Mouse (Mus musculus) Muller cell, postnatal 12 days (primary cell): ENCODE measurements at regions not wholly inside any gene's neighbourhood (a gene's known extent, or its start where the extent isn't known, plus 50 kb on each side); places are given as distances from the start of the nearest gene placed in this dataset.
"Not testable (repeated sequence)": the region's sequence is repeated elsewhere in the genome, so short reads cannot be mapped to it uniquely, and the experiment has no call there.

Experiments used
- DNase-seq: peaks from one replicate; pipeline ENCODE4 v3.0.0-alpha.2; 2015; ENCODE audit errors: inconsistent ontology term

DNA sequence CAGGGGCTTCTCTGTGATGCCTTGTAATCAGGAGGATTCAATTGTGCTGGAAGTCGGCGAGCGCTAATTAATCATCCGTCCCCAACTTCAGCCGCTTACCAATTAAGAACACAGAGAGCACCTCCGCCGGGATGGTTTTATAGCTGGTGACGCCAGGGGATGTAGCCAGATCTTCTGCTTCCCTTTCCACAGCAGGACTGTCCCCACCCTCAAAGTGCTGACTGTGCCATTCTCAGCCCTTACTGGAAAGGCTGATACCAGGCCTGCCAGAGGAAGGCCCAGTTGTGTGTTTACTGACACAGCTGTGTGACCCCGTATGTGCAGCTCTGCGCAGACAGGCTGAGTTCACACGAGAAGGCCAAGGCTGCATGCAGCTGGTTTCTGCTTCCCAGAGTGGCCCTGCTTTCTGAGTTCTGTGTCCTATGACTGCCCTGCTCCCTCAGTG is 59.9 kb upstream of the Bend4 start:
- peak; percentile 5 for DNase-seq

DNA sequence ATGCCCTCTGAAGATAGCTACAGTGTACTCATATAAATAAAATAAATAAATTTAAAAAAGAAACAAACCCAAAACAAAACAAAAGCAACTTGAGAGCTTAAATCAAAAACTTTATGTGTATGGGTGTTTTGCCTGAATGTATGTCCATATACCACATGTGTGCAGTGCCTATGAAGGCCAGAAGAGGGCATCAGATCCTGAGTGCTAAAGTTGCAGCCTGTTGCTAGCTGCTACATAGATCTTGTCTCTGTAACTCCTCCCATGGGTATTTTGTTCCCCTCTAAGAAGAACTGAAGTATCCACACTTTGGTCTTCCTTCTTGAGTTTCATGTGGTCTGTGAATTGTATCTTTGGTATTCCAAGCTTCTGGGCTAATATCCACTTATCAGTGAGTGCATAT is 62.6 kb upstream of the Bend4 start:
- not testable (repeated sequence) for DNase-seq

DNA sequence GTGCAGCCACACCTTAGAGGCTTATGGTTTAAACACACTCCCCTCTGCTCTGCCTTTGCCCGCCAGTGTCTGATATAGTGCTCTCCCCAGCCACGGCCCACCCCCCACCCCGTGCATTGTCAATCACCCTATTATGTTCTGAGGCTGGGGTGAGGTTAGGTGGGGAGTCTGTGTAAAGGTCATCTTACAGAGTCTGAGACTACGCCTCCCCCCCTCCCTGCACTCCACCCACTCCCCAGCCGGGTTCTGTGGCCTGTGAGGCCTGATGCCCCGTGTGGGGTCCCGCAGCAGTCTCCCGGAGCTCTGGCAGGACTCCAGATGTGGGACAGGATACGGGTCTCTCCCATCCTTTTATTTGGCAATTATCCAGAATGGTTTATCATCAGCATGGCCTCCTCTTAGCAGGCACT is 64.8 kb upstream of the Bend4 start:
- DNase-seq = no peak

DNA sequence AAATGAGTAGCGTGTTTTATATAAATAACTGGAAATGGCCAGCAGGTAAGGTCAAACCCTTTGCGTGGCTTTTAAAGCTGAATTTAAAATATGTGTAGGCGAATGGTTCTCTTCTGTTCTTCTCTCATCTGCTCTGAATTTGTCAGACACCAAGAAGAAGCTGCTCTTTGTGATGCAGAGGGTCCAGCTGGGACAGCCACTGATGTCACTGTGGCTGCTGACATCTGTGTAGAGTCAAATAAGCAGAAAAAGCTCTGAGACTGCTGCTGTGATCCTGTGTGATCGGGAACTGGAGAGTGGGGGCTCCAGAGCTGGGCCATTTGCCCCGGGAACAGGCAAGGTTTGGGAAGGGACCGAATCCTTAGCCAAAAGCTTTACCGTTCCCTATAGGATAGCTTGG is 68.6 kb upstream of the Bend4 start:
- no peak for DNase-seq

DNA sequence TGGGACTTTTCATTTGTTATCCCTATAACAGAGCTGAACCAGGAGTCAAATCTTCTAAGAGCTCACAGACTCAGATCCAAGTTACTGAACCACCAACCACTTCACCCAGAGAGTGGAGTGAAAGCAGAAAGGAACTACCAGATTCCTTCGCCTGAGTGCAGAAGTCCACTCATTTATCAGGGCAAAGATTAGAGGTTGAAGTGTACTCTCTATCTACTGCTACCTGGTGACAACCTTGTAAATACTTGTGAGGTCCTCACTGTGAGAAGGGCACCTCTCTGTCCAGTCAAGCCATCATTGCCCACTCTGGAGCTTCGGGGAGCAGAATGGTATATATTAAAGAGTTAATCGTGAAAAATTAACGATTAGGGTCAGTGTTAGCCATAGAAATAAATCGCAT is 87.4 kb upstream of the Shisa3 start:
- DNase-seq = no peak

DNA sequence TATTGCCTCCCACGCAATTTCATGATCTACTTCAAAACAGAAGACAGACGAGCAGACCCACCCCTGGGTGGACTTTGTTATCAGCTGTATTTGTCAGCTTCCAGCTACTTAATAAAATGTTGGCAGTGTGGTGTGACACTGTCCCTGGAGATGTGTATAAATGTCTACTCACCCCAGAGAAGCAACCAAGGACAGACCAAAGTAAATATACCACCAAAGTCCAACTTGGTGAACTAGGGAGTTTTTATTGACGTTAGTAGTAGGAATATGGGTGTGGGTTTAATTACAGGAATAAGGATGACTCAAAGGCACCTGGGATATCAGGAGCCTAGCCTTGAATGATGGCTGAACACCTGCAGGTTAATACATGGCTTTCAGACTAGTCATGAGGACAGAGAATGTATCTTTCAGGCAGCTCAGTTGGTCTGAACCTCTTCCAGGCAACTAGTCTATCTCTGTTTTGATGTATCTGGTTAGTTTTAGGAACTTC is 86.2 kb upstream of the Shisa3 start:
- DNase-seq = no peak

DNA sequence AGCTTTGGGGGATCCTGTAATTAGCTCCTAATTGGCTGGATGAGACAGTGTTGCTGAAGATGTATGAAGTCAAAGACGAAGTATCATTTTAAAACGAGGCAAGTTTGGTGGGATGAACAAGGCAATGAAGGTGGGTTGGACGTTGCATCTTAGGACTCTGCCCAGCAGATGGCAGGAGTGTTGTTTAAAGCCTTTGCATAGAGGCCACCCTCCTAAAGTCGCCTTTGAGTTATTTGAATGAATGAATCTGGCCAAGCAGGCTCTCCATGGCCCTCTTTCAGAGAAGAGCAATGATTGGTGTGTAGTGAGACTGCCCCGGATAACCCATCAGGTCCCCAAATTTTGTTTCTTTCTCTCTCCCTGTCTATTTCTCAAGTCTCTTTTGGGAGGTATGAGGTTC is 77.5 kb upstream of the Shisa3 start:
- no peak for DNase-seq

DNA sequence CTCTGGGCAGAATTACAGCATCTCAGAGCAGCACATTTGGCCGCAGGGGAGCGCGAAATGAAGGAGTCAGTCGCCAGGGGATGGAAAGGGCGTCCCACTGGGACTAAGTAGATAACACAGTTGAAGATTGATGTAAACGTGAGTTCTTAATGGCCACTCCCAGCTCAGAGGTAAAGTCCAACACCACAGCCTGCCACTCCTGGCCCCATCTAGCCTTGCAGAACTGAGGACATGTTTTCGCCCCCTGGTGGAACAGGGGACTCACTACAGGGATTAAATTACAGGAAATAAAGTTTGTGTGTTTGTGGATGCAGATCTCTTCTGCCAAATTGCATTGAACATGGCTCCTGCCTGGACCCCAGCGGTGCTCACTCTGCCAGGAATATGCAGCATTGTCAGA is 76.7 kb upstream of the Shisa3 start:
- DNase-seq = peak; percentile 16

DNA sequence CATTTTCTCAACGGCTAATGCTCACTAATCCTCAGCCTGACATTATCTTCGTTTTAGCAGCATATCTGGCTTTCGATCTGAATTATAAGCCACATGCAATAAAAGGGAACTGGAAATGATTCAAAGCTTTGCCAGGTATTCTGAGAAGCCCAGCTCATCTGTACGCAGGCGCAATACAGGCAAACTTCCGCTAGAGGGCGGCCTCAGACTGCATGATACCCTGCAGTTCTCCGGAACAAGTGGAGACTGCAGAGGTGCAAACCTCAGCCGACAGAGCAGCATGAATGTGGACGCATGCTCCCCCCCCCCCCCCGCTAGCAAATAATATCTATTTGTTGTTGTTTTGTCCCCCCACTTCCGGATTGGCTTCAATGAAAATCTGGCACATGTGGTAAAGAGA is 75.3 kb upstream of the Shisa3 start:
- peak; percentile 73 for DNase-seq

DNA sequence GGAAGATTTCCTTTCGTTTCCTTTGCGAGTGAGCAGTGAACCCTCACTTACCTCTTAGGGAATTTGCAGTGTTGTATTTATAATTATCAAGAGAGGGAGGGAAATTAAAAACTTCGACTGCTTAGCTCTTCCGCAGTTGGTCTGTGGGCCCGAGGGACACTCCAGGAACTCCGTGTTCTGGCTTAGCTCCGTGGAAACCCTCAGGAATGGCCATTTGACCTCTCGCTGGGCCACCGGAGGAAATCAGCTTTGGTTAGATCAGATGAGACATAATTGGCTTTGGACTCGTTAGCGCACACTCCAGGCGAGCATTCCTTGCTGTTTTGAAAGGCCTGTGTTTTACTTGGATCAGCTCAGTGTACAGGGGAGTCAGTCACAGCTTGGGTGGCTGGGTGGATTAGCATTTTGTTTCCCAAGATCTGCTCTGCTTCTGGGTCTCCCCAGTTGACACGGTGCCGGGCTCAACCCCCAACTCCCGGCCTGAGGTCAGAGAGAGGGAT is 74.9 kb upstream of the Shisa3 start:
- peak; percentile 73 for DNase-seq

DNA sequence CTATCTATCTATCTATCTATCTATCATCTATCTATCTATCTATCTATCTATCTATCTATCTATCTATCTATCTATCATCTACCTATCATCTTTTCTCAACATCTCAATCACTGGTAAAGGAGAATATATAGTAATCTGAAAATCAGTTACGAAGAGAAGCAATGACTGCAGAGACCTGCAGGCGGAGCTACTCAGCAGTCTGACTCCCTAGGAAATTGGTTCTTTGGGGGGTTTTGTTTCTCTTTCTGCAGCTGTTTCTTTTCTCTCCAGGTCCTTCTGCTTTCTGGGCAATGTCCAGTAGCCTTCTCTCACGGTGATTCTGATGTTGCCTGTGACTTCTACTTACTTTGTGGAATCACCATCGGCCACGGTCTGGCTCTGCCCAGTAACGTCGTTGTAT is 73.6 kb upstream of the Shisa3 start:
- no peak for DNase-seq

DNA sequence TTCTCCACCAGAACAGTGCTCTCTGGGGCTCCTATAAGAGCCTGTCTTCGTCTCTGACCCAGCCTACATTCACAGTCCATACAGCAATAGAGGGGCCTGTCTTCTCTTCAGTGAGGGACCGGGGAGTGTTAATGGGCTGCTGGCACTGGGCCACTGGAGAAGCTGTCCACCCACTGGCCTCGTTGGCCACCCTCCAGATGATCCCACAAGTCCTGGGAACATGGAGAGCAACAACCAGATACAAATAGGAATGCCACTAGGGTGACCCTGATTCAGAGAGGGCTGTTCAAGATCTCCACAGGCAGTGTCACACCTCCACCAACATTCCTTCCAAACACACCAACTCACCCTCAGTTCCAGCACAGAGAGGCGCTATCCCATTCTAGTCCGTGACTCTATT is 69.7 kb upstream of the Shisa3 start:
- DNase-seq = peak; percentile 42

DNA sequence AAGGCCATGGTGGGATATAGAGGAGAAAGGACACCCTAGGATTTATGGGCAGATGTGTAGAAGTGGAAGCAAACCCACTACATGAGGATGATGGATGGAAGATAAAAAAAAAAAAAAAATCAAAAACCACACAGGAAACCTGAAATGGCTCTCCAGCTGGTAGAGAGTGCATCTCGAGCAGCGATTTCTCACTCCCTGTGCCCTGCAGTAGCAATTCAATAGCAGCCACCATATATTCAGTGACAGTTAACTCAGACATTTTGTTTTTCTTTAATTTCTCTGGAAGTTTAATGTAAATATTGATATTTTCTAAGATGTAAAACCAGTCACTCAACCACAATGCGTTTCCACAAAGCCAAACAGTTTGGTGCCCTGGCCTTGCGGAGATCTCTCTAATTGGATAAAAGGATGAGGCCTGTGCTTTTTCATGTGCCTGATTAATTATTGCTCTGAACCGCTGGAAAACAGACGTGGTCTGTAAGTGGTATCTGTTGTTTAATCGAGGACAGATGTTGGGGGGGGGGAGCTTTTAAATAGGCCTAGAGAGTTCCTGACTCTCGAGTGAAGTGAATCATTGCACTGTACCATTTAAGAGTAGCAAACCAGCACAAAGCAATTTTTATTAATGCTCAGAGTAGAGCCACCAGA is 68.0 kb upstream of the Shisa3 start:
- DNase-seq = no peak

DNA sequence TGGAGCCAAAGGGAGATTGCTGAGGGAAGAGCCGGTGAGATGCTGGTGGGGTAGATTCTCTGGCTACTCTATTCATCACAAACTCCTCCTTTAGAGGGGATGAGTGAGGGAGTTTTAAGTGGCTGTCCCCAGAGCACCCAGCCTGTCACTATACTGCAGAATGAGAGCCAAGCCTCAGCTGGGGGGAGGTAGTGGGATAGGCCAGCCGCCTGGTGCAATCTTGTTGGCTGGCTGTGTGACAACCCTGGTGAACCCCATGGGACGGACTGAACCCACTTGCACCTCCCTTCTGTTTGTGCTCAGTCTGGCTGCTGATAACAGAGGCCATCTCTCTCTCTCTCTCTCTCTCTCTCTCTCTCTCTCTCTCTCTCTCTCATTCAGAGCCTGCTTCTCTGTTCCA is 65.8 kb upstream of the Shisa3 start:
- no peak for DNase-seq

DNA sequence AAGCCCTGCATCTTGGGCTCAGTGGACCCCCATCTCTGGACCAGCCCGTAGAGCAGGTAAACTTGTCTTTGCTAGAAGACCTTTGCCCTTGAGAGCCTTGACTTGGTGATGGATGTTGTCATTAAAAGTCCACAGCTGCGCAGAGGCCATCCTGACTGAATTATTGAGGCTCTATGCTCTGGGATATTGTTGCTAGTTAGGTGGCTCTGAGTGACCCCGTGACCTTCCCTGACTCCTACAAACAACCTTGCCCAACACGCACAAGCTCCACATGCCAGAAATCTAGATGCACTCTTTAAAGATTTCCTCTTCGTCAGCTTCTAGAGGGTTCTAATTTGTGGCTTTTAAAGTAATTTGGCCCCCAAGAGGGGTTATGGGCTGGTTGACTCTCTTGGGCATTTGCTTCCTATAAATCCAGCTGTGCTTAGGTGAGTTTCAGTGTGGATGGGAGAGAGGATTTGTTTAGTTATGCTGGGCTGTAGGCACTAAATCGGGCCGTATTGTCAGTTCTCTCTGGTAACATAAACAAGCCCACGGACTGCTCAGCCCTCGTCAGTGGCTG is 63.6 kb upstream of the Shisa3 start:
- DNase-seq = no peak

DNA sequence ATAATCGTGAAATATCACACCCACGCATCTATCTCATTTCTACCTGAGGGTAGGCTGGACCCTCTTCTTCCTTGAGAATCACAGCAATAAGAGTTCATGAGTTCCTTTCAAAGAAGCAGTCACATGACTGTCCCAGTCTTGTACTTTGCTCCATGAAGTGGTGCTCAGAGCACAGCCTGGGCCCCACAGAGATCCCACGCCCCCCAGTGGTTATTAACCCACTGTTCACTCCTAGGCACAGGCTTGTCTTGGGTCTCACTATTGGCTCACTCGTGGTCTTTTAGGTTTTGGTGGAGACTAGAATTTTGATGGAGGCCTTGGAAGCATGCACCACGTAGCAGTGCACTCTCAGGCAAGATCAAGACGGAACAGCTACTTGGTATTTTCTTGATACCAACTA is 57.4 kb upstream of the Shisa3 start:
- no peak for DNase-seq

DNA sequence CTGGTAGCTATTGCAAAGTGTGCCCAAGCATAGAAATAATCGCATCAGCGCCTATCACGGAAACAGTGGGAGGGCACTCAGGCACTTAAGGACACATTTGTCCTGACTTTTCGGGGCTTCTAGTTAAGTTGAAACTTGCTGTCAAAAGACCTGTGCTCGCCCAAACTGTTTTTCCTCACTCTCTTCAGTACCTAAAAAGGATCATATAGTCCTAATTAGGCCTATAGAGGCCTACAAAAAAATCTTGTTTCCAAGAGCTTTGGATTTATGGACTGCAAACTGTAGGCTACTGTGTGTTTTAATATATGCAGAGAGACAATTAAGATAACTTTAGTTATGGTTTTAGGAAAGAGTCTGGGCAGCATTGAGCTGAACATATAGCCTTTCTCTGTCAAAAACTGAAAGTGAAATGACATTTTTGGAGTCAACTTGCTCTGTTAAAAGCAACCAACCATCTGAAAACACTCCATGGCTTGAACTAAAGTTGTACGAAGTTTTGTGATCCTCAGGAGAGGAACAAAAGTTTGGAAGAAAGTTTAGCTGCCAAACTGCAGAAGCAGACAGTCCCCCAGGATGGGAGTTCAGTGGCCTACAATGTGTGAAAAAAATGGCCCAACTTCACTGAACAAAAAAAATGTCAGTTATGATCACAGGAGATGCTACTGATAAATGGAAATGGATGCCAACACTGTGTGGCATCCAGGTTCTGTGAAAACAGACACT is 55.9 kb upstream of the Shisa3 start:
- no peak for DNase-seq

DNA sequence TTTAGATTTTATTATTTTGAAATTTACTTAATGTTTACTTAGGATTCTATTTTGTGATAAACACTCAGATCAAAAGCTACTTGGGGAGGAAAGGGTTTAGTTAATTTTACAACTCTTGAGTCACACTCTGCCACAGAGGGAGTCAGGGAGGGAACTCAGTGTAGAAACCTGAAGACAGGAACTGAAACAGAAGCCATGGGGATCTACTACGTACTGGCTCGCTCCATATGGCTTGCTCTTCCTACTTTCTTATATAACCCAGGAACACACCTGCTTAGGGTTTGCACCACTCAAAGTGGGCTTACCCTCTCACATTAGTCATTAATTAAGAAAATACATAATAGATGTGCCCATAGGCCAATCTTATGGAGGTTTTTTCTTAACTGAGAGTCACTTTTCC is 54.8 kb upstream of the Shisa3 start:
- DNase-seq = no peak
